Mouse (Mus musculus) ovary, adult 18-20 months (tissue): ENCODE results near the gene Gm45021.

ENCODE experiments used
- DNase-seq: peaks from one replicate; pipeline ENCODE4 v3.0.0; 2022; ENCODE audit warnings: low spot score, mixed read lengths

Gene Gm45021

DNA sequence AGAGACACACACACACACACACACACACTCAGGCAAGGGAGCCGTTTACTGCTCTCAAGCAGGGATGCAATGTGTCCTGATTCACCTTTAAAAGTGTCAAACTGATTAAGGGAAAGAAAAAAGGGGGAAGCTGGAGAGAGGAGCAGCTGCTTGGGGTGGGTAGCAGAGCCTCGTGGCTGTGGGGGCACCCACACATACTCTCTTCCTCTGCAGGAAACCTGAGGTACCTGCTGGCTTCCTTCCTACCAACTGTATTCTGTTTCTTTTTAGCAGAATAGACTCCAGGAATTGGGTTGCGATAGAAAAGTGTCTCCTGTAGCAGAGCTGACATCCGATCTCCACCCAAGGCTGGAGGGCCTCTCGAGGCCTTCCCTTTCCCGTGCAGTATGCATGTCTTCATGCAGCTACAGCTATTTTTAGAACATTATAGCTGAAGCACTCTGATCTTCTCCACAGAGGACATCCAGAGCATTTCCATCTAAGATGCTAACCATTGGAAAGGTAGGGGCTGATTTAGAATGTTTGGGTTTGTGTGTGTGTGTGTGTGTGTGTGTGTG lies at the start of gene Gm45021:
Gm45021 (plus strand) TSS at position 417 of the 557 bp plus-strand sequence.
- no peak for DNase-seq

DNA sequence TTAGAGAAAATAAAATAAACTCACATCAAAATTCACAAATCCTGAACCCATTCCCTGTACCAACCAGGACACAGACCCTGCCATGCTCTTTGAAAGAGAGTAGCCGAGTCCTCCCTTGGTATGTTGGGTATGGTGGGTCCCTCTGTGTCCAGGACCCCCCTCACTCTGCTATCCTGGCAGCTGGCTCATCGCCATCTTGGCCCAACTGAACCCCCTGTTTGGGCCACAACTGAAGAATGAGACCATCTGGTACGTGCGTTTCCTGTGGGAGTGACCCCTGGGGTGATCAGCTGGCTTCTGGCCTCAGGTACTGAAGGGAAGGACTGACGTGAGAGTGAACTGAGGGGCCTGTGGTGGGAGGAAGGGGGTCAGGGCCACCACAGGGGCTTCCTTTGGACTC lies 49.5 kb upstream of the Gm45021 start:
- DNase-seq = no peak

DNA sequence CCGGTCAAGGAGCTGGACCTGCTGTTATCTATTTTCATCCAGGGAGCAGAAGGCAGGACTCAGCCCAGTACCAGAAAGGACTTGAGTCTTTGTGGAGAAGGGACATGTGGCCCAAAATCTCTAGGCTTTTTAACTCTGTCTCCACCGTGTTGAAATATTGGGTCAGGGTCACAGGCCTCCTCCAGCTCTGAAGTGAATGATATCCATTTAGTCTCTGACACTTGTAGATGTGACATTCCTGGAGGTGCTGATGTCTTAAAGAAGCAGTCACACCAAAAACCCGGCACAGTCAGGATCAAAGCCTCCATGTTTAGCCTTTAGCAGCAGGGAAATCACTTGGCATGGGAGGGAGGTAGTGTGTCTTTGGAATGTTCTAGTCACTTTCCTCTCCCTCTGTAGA lies 48.7 kb upstream of the Gm45021 start:
- no peak for DNase-seq

DNA sequence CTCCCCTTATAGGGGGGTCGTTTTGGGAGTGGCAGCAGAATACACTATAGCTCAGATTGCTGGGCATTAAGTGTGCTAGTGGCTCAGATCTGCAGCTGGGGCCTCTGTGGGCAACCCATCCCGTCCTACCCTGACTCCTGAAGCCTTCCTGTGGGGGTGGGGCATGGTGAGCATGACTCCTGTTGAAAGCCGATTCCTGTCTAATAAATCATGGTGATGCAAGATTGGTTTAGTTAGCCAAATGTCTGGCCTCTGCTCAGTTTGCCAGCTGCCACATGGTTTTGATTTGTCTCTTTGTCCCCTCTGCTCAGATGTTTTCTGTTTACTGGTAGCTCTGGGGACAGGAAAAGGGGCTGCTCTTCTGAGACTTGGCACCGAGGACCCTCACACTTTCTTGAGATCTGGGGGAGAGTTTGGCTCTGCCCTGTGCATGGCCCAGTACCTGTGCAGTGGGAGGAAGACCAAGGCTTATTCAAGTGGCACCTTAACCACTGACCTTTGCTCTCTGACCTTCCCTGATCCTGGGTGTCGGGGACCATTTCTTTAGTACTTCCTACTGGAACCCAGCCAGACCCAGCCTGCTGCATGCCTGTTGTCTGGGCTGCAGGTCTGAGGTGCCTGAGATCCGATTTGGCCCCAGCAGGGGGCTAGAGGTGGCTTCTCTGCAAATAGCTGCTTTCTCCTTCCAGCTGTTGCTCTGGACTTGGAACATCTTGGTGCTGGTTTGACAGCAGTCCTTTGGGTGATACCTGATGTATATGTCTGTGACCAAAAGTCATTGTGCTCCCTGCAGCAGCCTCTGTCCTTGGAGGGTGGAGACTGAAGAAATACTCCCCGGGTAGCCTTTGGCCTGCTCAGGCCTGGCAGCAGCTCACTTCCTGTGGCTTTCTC lies 47.6 kb upstream of the Gm45021 start:
- no peak for DNase-seq

DNA sequence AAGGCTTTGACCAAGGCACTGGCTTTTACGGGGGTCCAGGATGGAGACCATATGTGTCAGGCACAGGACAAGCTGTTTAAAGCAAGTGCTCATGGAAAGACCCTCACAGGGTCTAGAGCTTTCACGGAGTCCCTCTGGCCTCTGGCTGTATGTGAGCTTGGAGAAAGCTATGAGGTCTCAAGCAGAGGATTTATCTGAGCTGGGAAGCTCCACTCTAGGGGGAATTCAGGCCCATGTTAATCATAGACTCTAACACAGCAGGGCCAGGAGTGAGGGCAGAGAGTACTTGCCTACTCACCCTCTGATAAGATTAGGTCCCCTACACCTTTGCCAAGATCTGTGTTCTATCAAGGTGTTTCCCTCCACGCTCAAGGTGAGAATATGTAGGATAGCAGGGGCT lies 46.8 kb upstream of the Gm45021 start:
- no peak for DNase-seq

DNA sequence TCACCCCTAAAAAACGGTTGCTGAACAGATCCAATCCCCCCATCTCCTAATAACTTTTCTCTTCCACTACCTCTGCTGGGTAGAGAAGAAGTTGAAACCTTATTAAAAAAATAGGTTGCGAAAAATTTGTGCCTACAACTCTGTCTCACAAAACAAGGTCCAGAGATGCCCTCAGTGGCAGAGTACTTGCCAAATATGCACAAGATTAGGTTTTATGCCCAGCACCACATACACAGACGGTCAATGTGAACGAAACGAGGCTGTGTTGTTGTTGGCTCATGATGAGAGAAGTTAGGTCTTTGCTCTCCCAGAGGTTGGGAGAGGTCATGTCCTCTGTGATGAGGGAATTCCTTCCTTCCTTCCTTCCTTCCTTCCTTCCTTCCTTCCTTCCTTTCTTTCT lies 44.2 kb upstream of the Gm45021 start:
- DNase-seq = no peak

DNA sequence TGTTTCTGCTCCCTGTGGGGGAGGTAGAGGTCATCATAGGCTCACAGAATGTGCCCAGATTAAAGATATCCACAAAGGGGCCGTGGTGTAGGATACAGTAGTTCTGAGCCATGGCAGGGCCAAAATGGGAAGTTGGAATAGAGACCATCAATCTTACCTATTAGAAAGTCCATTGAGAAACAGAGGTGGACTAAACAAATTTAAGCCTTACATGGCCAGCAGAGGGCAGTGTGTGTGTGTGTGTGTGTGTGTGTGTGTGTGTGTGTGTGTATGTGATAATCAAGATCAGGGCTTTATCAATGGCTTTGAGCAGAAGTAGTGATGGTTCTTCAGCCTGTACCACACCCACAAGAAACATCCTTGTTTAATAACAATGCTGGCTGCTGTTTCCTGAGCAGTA lies 43.1 kb upstream of the Gm45021 start:
- no peak for DNase-seq

DNA sequence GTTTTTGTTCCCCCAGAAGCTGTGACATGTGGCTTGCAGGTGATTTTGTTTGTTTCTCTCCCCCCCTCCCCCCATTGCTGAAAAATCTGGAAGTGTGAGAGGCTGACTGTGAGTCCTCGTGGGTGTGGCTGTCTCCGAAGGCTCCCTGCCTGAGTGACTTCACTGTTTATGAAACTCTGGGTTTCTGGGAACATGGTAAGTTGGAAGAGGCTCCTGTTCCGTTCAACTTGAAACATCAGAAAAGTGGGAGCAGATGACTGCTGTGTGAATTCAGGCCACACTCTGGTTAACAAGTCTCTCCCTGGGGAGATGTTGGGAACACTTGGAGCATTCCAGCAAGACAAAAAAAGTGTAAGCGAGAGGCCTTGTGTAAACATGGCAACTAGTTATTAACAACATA lies 42.6 kb upstream of the Gm45021 start:
- DNase-seq = no peak

DNA sequence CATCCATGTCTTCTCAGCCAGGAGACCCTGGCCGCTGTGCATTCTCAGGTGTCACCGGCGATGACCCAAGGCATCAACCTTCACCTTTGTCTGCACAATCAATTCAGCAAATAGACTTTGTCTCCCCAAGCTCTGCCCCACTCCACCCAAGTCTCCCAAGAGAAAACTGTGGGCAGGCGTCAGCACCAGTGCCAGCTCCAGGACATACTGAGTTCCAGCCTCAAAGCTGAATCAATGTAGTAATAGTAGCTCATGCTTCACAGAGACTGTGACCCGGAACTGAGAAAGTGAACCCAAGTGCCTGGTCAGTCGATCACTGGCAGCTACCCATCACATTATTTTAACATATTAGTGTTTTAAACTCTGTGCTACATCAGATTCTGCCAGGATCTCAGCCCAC lies 41.1 kb upstream of the Gm45021 start:
- DNase-seq = no peak

DNA sequence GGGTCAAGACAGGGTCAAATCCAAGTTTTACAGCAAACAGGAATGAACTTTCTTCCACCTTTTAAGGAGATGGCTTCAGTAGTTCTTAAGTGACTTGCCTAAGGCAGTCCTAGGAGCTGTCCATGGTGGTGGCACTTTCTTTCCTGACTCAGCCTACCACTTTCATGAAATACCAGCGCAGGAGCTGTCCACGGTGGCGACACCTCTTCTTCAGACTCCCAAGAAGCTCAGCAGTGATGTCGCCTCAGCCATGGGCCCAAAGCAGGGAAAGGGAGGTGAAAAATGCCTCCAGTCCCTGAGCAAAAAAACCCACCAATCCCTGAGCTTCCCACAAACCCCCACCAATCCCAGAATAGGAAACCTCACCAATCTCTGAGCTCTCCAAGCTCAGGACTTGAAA lies 36.5 kb upstream of the Gm45021 start:
- DNase-seq = no peak

DNA sequence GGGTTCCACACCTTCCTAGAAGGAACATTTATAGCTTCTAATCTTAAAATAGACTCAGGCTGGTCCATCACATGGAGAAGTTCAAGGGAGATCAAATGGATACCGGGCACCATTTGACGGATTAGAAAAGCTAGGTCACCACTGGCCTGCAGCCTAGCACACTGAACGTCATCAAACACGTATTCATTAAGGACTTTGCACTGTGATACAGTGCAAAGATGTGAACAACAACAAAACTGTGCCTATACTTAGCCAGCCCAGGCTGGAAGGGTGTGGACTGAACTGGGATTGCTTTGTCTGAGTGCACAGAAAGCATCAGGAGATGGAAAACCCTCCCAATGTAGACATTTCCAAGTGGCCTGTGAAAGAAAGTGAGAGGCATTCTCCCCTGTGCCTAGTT lies 35.6 kb upstream of the Gm45021 start:
- DNase-seq = no peak

DNA sequence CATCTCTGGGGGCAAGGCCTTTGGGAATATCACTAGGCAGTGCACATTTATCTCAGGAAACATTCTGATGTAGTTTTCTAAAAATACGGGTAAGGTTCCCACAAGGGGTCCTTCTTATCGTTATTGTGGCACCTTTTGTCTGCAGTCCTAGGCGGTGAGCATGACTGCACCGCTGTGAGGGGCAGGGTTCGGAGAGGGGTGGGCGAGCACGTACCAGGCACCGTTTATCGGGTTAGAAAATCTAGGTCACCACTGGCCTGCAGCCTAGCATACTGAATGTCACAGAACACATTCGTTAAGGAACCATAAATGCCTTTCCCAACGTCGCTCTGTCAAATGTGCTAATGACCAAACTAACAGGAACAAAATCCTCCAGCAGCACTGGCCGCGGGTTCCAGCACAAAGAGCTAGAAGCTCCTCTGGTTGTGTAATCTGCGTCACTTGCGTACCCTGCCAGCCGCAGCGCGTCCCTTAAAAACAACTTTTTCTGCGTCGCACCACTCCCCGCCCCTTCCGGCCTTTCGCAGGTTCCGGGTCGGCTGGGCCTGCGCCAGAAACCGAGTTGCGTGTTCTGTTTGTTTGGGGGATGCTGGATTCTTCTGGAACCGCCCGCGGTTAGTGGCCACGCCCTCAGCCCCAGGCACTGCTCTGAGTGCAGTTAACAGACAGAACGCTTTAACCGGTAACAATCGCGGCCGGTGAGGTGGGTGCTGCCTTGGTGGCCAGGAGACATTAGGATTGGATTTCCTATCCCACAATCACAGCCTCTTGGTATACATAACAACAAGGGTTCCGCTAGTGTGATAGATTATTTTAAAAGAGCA lies 34.9 kb upstream of the Gm45021 start, which contains the start of gene Lrrc61:
Lrrc61 (plus strand) TSS at position 517 of the 824 bp plus-strand sequence.
- peak; percentile 94 for DNase-seq

DNA sequence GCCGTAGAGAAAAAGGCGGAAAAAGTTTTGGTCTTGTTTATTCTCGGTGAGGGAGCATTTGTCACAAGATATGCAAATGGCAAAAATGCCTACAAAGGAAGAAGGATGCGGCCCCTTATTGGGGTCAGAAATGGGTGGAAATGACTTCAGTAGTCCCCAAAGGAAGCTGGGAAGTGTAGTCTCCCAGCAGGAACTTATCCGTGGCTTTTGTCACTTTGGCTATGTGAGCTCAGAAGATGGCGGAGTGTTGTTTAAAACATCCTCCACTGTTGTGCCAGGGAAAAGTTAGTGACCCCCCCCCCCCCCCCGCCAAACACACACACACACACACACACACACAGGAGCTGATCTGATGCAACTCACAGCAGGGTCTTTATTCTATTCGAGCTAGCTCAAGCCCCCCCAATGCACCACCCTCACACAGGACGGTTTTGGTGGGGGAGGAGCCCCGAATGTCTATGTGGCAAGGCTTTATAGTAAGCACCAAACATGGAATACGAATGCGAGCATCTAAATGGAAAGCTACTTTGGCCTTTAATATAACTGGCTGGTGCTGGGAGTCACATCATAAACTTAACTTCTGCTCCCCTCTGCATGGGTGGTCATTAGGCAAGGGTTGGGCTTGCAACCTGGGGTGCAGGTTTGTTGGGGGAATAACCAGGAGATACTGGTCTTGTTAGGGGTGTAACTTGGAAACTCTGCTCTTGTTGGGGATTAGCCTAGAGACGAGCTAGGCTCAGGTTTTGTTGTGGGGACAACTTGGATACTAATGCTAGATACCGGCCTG lies 34.1 kb upstream of the Gm45021 start:
- no peak for DNase-seq

DNA sequence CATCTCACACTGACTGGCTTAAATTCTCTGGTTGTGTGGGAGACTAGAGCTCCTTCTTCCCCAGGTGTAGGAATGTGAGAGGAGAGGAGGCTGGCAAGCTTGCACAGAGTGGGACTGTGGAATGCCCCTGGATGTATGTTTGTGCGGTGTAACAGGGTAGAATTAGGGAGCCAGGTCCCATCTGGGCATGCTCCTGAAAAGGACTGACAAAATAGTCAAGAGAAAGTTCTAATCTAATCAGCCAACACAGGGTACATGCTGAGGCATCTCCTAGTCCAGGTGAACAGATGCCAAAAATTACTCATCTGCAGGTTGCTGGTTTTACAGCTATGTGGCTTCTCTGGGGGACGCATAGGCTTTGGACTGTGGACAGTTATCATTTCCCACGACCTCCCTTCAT lies 33.5 kb upstream of the Gm45021 start:
- no peak for DNase-seq

DNA sequence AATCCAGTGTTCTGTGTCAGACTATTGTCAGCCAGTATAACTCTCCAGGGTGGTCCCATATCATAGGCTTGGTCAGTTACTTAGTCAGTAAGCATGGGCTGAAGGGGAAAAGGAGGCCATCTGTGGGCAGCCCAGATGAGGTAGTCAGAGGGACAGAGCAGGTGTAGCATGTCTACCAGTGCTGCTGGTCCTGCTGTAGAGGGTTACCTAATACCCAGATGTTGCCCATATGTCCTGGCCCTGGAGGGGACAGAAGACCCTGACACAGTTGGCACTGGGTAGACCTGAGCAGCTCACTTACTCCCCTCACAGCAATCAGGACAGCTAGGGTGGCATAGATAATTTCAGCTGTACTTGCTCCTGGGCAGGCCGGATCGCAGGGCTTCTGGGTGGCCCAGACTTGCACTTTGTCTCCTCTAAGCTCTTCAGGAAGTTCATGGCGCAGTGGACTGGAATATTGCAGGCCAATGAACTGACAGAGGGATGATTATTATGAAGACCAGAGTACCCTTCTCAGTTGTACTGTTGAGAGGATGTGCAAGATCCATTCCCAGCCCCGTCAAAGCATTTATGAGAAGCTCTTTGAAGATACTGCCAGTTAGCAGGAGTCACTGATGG lies 23.6 kb upstream of the Gm45021 start:
- no peak for DNase-seq

DNA sequence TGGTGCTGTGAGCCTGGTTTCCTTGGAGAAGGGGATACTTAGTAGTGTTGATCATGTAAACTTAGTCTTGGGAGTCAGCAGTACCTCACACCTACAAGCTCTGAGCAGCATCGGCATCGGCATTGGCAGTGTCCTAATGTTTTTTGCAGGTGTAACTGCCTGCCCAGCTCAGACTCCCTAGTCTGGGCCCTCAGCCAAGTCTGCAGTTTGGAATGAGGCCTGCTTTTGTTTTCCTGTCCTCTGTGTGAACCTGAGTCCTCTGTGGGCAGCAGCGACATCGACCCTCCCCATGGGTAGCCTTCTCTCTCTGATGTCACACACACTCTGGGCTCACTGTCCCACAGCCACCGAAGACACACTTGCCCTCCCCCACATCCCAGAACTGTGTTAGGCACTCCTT lies 23.1 kb upstream of the Gm45021 start:
- peak; percentile 50 for DNase-seq

DNA sequence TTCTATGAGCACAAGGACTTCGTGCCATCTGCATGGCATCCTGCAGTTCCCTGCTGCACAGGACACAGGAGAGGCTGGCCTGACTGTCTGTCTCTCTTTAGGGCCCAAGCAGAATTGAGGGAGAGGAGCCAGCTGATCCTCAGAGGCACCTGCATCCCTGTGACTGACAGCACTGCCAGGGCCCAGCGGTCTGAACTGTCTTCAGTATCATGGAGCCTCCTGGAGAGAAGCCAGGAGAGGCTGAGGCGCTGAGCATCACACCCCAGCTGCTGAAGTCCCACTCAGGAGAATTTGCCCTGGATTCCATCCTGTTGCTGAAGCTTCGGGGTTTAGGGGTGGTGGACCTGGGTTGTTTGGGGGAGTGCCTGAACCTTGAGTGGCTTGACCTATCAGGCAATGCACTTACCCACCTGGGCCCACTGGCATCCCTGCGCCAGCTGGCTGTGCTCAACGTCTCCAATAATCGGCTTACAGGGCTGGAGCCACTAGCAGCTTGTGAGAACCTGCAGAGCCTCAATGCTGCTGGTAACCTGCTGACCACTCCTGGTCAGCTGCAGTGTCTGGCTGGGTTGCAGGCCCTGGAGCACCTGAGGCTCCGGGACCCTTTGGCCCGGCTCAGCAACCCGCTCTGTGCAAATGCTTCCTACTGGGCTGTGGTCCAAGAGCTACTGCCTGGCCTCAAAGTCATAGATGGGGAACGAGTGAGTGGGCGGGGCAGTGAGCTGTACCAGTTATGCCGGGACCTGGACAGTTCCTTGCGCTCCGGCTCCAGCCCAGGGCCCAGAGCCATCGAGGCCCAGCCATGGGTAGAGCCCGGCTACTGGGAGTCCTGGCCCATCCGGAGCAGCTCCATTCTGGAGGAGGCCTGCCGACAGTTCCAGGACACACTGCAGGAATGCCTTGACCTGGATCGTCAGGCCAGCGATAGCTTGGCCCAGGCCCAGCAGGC lies 21.1 kb upstream of the Gm45021 start:
- DNase-seq = peak; percentile 52

DNA sequence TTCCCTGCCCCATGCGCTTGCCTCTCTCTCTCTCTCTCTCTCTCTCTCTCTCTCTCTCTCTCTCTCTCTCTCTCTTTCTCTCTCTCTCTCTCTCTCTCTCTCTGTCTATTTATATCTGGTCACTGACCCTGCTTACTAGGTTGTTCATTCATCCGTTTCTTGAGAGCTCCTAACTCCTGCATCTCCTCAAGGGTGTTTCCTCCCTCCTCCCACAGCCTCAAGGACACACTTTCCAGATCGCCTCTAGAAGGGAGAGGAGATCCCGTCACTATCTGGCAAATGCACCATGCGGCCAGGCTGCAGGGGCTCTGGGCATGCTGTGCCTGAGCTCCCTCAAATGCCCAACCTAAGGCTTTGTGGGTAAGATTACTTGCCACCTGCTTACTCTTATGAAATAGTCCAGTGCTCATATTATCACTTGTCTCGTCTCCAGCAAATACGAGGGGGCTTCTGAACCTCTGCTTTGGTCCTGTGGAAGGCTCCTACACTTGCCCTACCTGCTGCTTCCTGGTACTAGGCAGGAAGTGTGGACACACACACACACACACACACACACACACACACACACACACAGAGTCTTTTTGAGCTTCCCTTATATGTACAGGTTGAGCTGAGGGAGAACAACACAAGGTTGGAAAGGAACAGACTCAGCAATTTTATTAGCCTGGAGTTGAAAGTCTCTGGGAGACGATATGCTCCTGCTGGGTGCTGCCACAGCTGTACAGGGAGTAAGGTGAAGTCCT lies 20.2 kb upstream of the Gm45021 start:
- no peak for DNase-seq

DNA sequence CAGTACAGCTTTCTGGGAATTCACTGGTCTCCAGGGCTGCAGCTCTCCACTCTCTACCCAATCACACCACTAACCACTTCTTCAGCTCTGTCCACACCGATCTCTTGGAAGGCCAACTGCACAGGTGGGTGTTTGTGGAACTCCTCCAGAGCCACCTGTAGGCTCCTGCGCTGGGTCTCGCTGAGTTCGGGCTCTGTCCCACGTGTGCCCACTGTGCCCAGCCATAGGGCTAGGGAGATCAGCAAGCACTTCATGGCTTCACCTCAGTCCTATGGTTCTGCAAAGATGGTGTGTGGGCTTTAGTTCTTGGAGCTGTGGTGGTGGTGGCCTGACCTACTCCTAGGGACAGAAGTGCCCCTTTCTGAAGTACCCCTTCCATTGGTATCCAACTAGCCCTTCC lies 17.4 kb upstream of the Gm45021 start:
- no peak for DNase-seq
